Mouse (Mus musculus) embryonic facial prominence, embryonic 12.5 days (tissue): ENCODE measurements around the gene Gm20696. TPM values are rescaled to one million over a fixed set of nuclear protein-coding genes. Genes with fewer than 3 reads are reported as not detected.

ENCODE experiments used
- ATAC-seq: fragments of 200-750 bp; cut with Nextera tagmentation; 2 replicates; pipeline ENCODE4 v1.8.0; 2017; ENCODE audit not compliant: insufficient number of reproducible peaks, insufficient read depth, low FRiP score, low TSS enrichment
- H3K27ac ChIP-seq: fragments of 300-500 bp; sonication (generic); 2 replicates; pipeline ENCODE4 v1.5.1; 2016; ENCODE audit warnings: mild to moderate bottlenecking
- H3K27me3 ChIP-seq: fragments of 300-500 bp; sonication (generic); 2 replicates; pipeline ENCODE4 v1.6.1; 2016; ENCODE audit warnings: mild to moderate bottlenecking, moderate library complexity
- H3K36me3 ChIP-seq: fragments of 300-500 bp; sonication (generic); 2 replicates; pipeline ENCODE4 v1.6.1; 2016; ENCODE audit warnings: mild to moderate bottlenecking
- H3K4me1 ChIP-seq: fragments of 300-500 bp; sonication (generic); 2 replicates; pipeline ENCODE4 v1.6.1; 2016
- H3K4me2 ChIP-seq: fragments of 300-500 bp; sonication (generic); replicated peaks from 2 replicates; pipeline ENCODE4 v1.6.1; 2016; ENCODE audit warnings: mild to moderate bottlenecking, moderate library complexity
- H3K4me3 ChIP-seq: fragments of 300-500 bp; sonication (generic); 2 replicates; pipeline ENCODE4 v1.5.1; 2016; ENCODE audit warnings: mild to moderate bottlenecking
- H3K9ac ChIP-seq: fragments of 300-500 bp; sonication (generic); 2 replicates; pipeline ENCODE4 v1.6.1; 2016; ENCODE audit warnings: mild to moderate bottlenecking, moderate library complexity
- H3K9me3 ChIP-seq: fragments of 300-500 bp; sonication (generic); 2 replicates; pipeline ENCODE4 v1.6.1; 2016; ENCODE audit warnings: mild to moderate bottlenecking, moderate library complexity
- WGBS: fragments of 180-500 bp; shearing (Covaris S2); methylation state at CpG from one replicate; pipeline ENCODE4 v1.1.7; 2016; 5-methylcytosine and 5-hydroxymethylcytosine counted together
- polyA plus RNA-seq: library from polyadenylated mRNA; unstranded; fragments of >200 nt; fragmentation: Nextera tagmentation; extraction: Ambion mirVana; gene quantifications from 2 replicates; pipeline ENCODE4 v1.2.1, GENCODE M21; 2016

The Gm20696 gene
- polyA plus RNA-seq, 1 experiment from 2014 or later, result 7.5 TPM

- 25% methylated on average over 8 of the region's 8 CpGs for WGBS
- Histone ChIP-seq H3K27ac (no peak overlapping the region), H3K9ac (no peak overlapping the region), H3K9me3 (no peaks in the 10 kb centered on the region), H3K36me3 (0 out of 2 replicates have a peak, but pooled peaks cover 3% of the 10 kb centered on the region), H3K4me3 (no peak overlapping the region), H3K4me1 (peaks cover 4% of the 10 kb centered on the region; the same call in 1 of the 2 replicates), H3K27me3 (no peaks in the 10 kb centered on the region), H3K4me2 (no peak overlapping the region)
- no peak for ATAC-seq
Measured at GRCm38 (mm10) chr6:99467109-99467508, 199.5 kb downstream of the Gm20696 start.

- H3K9ac ChIP-seq, result no peak overlapping the region
- ATAC-seq, result no peak
- no peaks in the 10 kb centered on the region for H3K9me3 ChIP-seq
- H3K4me3 ChIP-seq, result no peak overlapping the region
- H3K4me2 ChIP-seq, result no peak overlapping the region
- H3K4me1 ChIP-seq, result peaks cover 8% of the 10 kb centered on the region; the same call in 1 of the 2 replicates
- WGBS, result 79% methylated on average over 8 of the region's 8 CpGs
- no peaks in the 10 kb centered on the region for H3K27me3 ChIP-seq
- H3K36me3 ChIP-seq, result 0 out of 2 replicates have a peak, but pooled peaks cover 3% of the 10 kb centered on the region
- no peak overlapping the region for H3K27ac ChIP-seq
Measured at GRCm38 (mm10) chr6:99466354-99466753, 200.2 kb downstream of the Gm20696 start.

- H3K27me3 ChIP-seq, result no peaks in the 10 kb centered on the region
- WGBS, result 76% methylated on average over 4 of the region's 4 CpGs
- H3K9ac ChIP-seq, result no peak overlapping the region
- H3K27ac ChIP-seq, result no peak overlapping the region
- H3K4me1 ChIP-seq, result peaks cover 8% of the 10 kb centered on the region; the same call in 1 of the 2 replicates
- H3K4me2 ChIP-seq, result no peak overlapping the region
- no peak overlapping the region for H3K4me3 ChIP-seq
- no peak for ATAC-seq
- H3K9me3 ChIP-seq, result no peaks in the 10 kb centered on the region
- H3K36me3 ChIP-seq, result 0 out of 2 replicates have a peak, but pooled peaks cover 3% of the 10 kb centered on the region
Measured at GRCm38 (mm10) chr6:99464449-99464848, 202.1 kb downstream of the Gm20696 start.

- H3K4me2 ChIP-seq, result no peak overlapping the region
- no peak overlapping the region for H3K4me3 ChIP-seq
- 90% methylated on average over 7 of the region's 7 CpGs for WGBS
- H3K27ac ChIP-seq, result no peak overlapping the region
- no peaks in the 10 kb centered on the region for H3K27me3 ChIP-seq
- ATAC-seq, result no peak
- 0 out of 2 replicates have a peak, but pooled peaks cover 3% of the 10 kb centered on the region for H3K36me3 ChIP-seq
- H3K9me3 ChIP-seq, result no peaks in the 10 kb centered on the region
- H3K4me1 ChIP-seq, result peaks cover 8% of the 10 kb centered on the region; the same call in 1 of the 2 replicates
- no peak overlapping the region for H3K9ac ChIP-seq
Measured at GRCm38 (mm10) chr6:99463906-99464305, 202.7 kb downstream of the Gm20696 start.

GRCm38 (mm10) chr6:99458775-99459174, 207.8 kb downstream of the Gm20696 start:
- Histone ChIP-seq H3K4me2 (no peak overlapping the region), H3K9ac (no peak overlapping the region), H3K27me3 (no peaks in the 10 kb centered on the region), H3K27ac (no peak overlapping the region), H3K4me3 (no peak overlapping the region), H3K4me1 (peaks cover 8% of the 10 kb centered on the region; the same call in 1 of the 2 replicates), H3K9me3 (no peaks in the 10 kb centered on the region), H3K36me3 (0 out of 2 replicates have a peak, but pooled peaks cover 3% of the 10 kb centered on the region)
- WGBS, result 93% methylated on average over 4 of the region's 4 CpGs
- ATAC-seq, result no peak

GRCm38 (mm10) chr6:99453763-99454520, 212.7 kb downstream of the Gm20696 start:
- no peak for ATAC-seq
- Histone ChIP-seq H3K27me3 (no peaks in the 10 kb centered on the region), H3K36me3 (0 out of 2 replicates have a peak, but pooled peaks cover 3% of the 10 kb centered on the region), H3K4me3 (no peak overlapping the region), H3K4me2 (no peak overlapping the region), H3K9ac (no peak overlapping the region), H3K9me3 (no peaks in the 10 kb centered on the region), H3K27ac (no peak overlapping the region), H3K4me1 (0 out of 2 replicates have a peak, but pooled peaks cover 9% of the 10 kb centered on the region)
- WGBS, result 81% methylated on average over 7 of the region's 7 CpGs

GRCm38 (mm10) chr6:99452638-99453185, 213.9 kb downstream of the Gm20696 start:
- Histone ChIP-seq H3K9ac (no peak overlapping the region), H3K27ac (no peak overlapping the region), H3K9me3 (no peaks in the 10 kb centered on the region), H3K4me3 (no peak overlapping the region), H3K36me3 (0 out of 2 replicates have a peak, but pooled peaks cover 3% of the 10 kb centered on the region), H3K4me2 (no peak overlapping the region), H3K27me3 (no peaks in the 10 kb centered on the region), H3K4me1 (peaks cover 12% of the 10 kb centered on the region; the same call in 1 of the 2 replicates)
- 71% methylated on average over 2 of the region's 2 CpGs for WGBS
- ATAC-seq, result no peak

- ATAC-seq, result no peak
Measured at GRCm38 (mm10) chr6:99451479-99451878, 215.1 kb downstream of the Gm20696 start.

GRCm38 (mm10) chr6:99447447-99447846, 219.2 kb downstream of the Gm20696 start:
- ATAC-seq, result no peak
- Histone ChIP-seq H3K9ac (no peak overlapping the region), H3K9me3 (no peaks in the 10 kb centered on the region), H3K4me1 (peaks cover 8% of the 10 kb centered on the region; the same call in 1 of the 2 replicates), H3K36me3 (no peaks in the 10 kb centered on the region), H3K27me3 (no peaks in the 10 kb centered on the region), H3K4me3 (no peak overlapping the region), H3K27ac (no peak overlapping the region), H3K4me2 (no peak overlapping the region)
- 77% methylated on average over 4 of the region's 4 CpGs for WGBS

More at GRCm38 (mm10) chr6:99451479-99451878, 215.1 kb downstream of the Gm20696 start:
- Histone ChIP-seq H3K9ac (no peak overlapping the region), H3K4me1 (peaks cover 12% of the 10 kb centered on the region; the same call in 1 of the 2 replicates), H3K9me3 (no peaks in the 10 kb centered on the region), H3K36me3 (0 out of 2 replicates have a peak, but pooled peaks cover 3% of the 10 kb centered on the region), H3K4me3 (no peak overlapping the region), H3K4me2 (no peak overlapping the region), H3K27me3 (no peaks in the 10 kb centered on the region), H3K27ac (no peak overlapping the region)
- WGBS, result 54% methylated on average over 11 of the region's 11 CpGs

- ATAC-seq, result no peak
- Histone ChIP-seq H3K36me3 (no peaks in the 10 kb centered on the region), H3K4me2 (no peak overlapping the region), H3K27ac (no peak overlapping the region), H3K27me3 (no peaks in the 10 kb centered on the region), H3K9me3 (no peaks in the 10 kb centered on the region), H3K9ac (no peak overlapping the region), H3K4me3 (no peak overlapping the region), H3K4me1 (peaks cover 8% of the 10 kb centered on the region; the same call in 1 of the 2 replicates)
- whole genome bisulfite sequencing, result 91% methylated on average over 12 of the region's 12 CpGs
Measured at GRCm38 (mm10) chr6:99446801-99447415, 219.7 kb downstream of the Gm20696 start.

- no peaks in the 10 kb centered on the region for H3K27me3 ChIP-seq
- no peak overlapping the region for H3K4me2 ChIP-seq
- peaks cover 27% of the 10 kb centered on the region for H3K4me1 ChIP-seq
- no peak overlapping the region for H3K27ac ChIP-seq
- no peak overlapping the region for H3K4me3 ChIP-seq
- WGBS, result 70% methylated on average over 5 of the region's 5 CpGs
- no peaks in the 10 kb centered on the region for H3K36me3 ChIP-seq
- ATAC-seq, result no peak
- H3K9me3 ChIP-seq, result no peaks in the 10 kb centered on the region
- no peak overlapping the region for H3K9ac ChIP-seq
Measured at GRCm38 (mm10) chr6:99443460-99443859, 223.1 kb downstream of the Gm20696 start.
